Mouse (Mus musculus): ENCODE data around the gene Rfxank. TPM values are rescaled to one million over a fixed set of nuclear protein-coding genes. Genes with fewer than 3 reads are reported as not detected.

Rfxank gene
- 24.8 and 27.5 TPM in 2 replicates for polyA plus RNA-seq (2012; rRNA removed)

GRCm38 (mm10) chr8:70139026-70139857, at the start of gene Rfxank, which contains the start of the genes Borcs8 and Mef2b:
Gene Rfxank (minus strand): TSS chr8:70139154.
Gene Borcs8 (plus strand): TSS chr8:70139499.
Gene Mef2b (plus strand): TSS chr8:70139711.
- DNase-seq, result peak; percentile 98 to 99
- TF ChIP-seq CTCF (IDR thresholded peaks at IDR 0.05; ENCODE audit: borderline replicate concordance, insufficient read depth, low read depth, low read length) (no peak), POLR2A (IDR thresholded peaks at IDR 0.05; ENCODE audit: borderline replicate concordance, insufficient read depth, low read length) (peak; percentile 82; the same call in 1 of the 2 replicates)
- under 1% methylated on average over 46 of the region's 46 CpGs for WGBS
- Histone ChIP-seq H3K27ac (ENCODE audit: insufficient read depth, low read length) (peak within 1 kb of the TSS; percentile 9; the same call in 1 of the 2 replicates), H3K27me3 (ENCODE audit: control insufficient read depth, insufficient read depth, low read length) (no peaks in the 10 kb centered on the region), H3K4me1 (ENCODE audit: control insufficient read depth, insufficient read depth, low read length) (peaks cover 16% of the 10 kb centered on the region), H3K4me3 (replicated peaks; ENCODE audit: insufficient read depth, low read depth, low read length) (peak within 1 kb of the TSS; percentile 80)

- Histone ChIP-seq H3K27ac (ENCODE audit: insufficient read depth, low read length) (no peak overlapping the region), H3K4me1 (ENCODE audit: control insufficient read depth, insufficient read depth, low read length) (no peaks in the 10 kb centered on the region), H3K4me3 (replicated peaks; ENCODE audit: insufficient read depth, low read depth, low read length) (no peak overlapping the region), H3K27me3 (ENCODE audit: control insufficient read depth, insufficient read depth, low read length) (no peaks in the 10 kb centered on the region)
- TF ChIP-seq POLR2A (IDR thresholded peaks at IDR 0.05; ENCODE audit: borderline replicate concordance, insufficient read depth, low read length), result no peak
- TF ChIP-seq CTCF (IDR thresholded peaks at IDR 0.05; ENCODE audit: borderline replicate concordance, insufficient read depth, low read depth, low read length), result no peak
- 69% methylated on average over 7 of the region's 7 CpGs for WGBS
- no peak for DNase-seq
Measured at GRCm38 (mm10) chr8:70188707-70189106, 49.8 kb upstream of the Rfxank start.

- Histone ChIP-seq H3K27me3 (ENCODE audit: control insufficient read depth, insufficient read depth, low read length) (no peaks in the 10 kb centered on the region), H3K4me1 (ENCODE audit: control insufficient read depth, insufficient read depth, low read length) (no peaks in the 10 kb centered on the region), H3K4me3 (replicated peaks; ENCODE audit: insufficient read depth, low read depth, low read length) (no peak overlapping the region), H3K27ac (ENCODE audit: insufficient read depth, low read length) (no peak overlapping the region)
- WGBS, result 86% methylated on average over 4 of the region's 4 CpGs
- DNase-seq, result no peak
- TF ChIP-seq POLR2A (IDR thresholded peaks at IDR 0.05; ENCODE audit: borderline replicate concordance, insufficient read depth, low read length) (no peak), CTCF (IDR thresholded peaks at IDR 0.05; ENCODE audit: borderline replicate concordance, insufficient read depth, low read depth, low read length) (no peak)
Measured at GRCm38 (mm10) chr8:70183194-70183593, 44.2 kb upstream of the Rfxank start.

- no peak for DNase-seq
- Histone ChIP-seq H3K4me1 (ENCODE audit: control insufficient read depth, insufficient read depth, low read length) (no peaks in the 10 kb centered on the region), H3K4me3 (replicated peaks; ENCODE audit: insufficient read depth, low read depth, low read length) (no peak overlapping the region), H3K27me3 (ENCODE audit: control insufficient read depth, insufficient read depth, low read length) (no peaks in the 10 kb centered on the region), H3K27ac (ENCODE audit: insufficient read depth, low read length) (no peak overlapping the region)
- TF ChIP-seq CTCF (IDR thresholded peaks at IDR 0.05; ENCODE audit: borderline replicate concordance, insufficient read depth, low read depth, low read length) (no peak), POLR2A (IDR thresholded peaks at IDR 0.05; ENCODE audit: borderline replicate concordance, insufficient read depth, low read length) (no peak)
- 19% methylated on average over 2 of the region's 2 CpGs for WGBS
Measured at GRCm38 (mm10) chr8:70181903-70182252, 42.9 kb upstream of the Rfxank start.

- no peaks in the 10 kb centered on the region for H3K27me3 ChIP-seq (ENCODE audit: control insufficient read depth, insufficient read depth, low read length)
- WGBS, result 87% methylated on average over 16 of the region's 16 CpGs
- TF ChIP-seq CTCF (IDR thresholded peaks at IDR 0.05; ENCODE audit: borderline replicate concordance, insufficient read depth, low read depth, low read length) (no peak), POLR2A (IDR thresholded peaks at IDR 0.05; ENCODE audit: borderline replicate concordance, insufficient read depth, low read length) (no peak)
Measured at GRCm38 (mm10) chr8:70181212-70181902, 42.4 kb upstream of the Rfxank start.

GRCm38 (mm10) chr8:70179082-70179481, 40.1 kb upstream of the Rfxank start:
- no peak for DNase-seq
- WGBS, result 96% methylated on average over 4 of the region's 4 CpGs
- H3K4me3 ChIP-seq (replicated peaks; ENCODE audit: insufficient read depth, low read depth, low read length), result no peak overlapping the region
- TF ChIP-seq CTCF (IDR thresholded peaks at IDR 0.05; ENCODE audit: borderline replicate concordance, insufficient read depth, low read depth, low read length), result peak; percentile 36; the same call in 1 of the 2 replicates
- TF ChIP-seq POLR2A (IDR thresholded peaks at IDR 0.05; ENCODE audit: borderline replicate concordance, insufficient read depth, low read length), result no peak
- H3K27ac ChIP-seq (ENCODE audit: insufficient read depth, low read length), result no peak overlapping the region
- H3K4me1 ChIP-seq (ENCODE audit: control insufficient read depth, insufficient read depth, low read length), result peaks cover 6% of the 10 kb centered on the region
- H3K27me3 ChIP-seq (ENCODE audit: control insufficient read depth, insufficient read depth, low read length), result no peaks in the 10 kb centered on the region

More at GRCm38 (mm10) chr8:70181212-70181902, 42.4 kb upstream of the Rfxank start:
- DNase-seq, result no peak
- Histone ChIP-seq H3K27ac (ENCODE audit: insufficient read depth, low read length) (no peak overlapping the region), H3K4me1 (ENCODE audit: control insufficient read depth, insufficient read depth, low read length) (no peaks in the 10 kb centered on the region), H3K4me3 (replicated peaks; ENCODE audit: insufficient read depth, low read depth, low read length) (no peak overlapping the region)

- WGBS, result 88% methylated on average over 2 of the region's 2 CpGs
- no peaks in the 10 kb centered on the region for H3K27me3 ChIP-seq (ENCODE audit: control insufficient read depth, insufficient read depth, low read length)
- no peak for DNase-seq
- H3K4me1 ChIP-seq (ENCODE audit: control insufficient read depth, insufficient read depth, low read length), result peaks cover 11% of the 10 kb centered on the region
- no peak overlapping the region for H3K27ac ChIP-seq (ENCODE audit: insufficient read depth, low read length)
- TF ChIP-seq POLR2A (IDR thresholded peaks at IDR 0.05; ENCODE audit: borderline replicate concordance, insufficient read depth, low read length) (no peak), CTCF (IDR thresholded peaks at IDR 0.05; ENCODE audit: borderline replicate concordance, insufficient read depth, low read depth, low read length) (no peak)
- H3K4me3 ChIP-seq (replicated peaks; ENCODE audit: insufficient read depth, low read depth, low read length), result no peak overlapping the region
Measured at GRCm38 (mm10) chr8:70178231-70178630, 39.3 kb upstream of the Rfxank start.

Data from cerebellum, adult 2 months (tissue).